Mouse (Mus musculus) spleen, adult 2 months (tissue): ENCODE measurements around the gene Cxcl5.

ENCODE experiments used
- CTCF ChIP-seq: fragments of 200-500 bp; IDR thresholded peaks from 2 replicates; pipeline ENCODE4 v1.5.1; 2011; ENCODE audit warnings: mild to moderate bottlenecking, inconsistent platforms; ENCODE audit not compliant: insufficient read depth, insufficient read length, insufficient replicate concordance; ENCODE audit errors: extremely low read depth
- POLR2A ChIP-seq: fragments of 200-500 bp; IDR thresholded peaks from 2 replicates; pipeline ENCODE4 v1.6.1; 2011; ENCODE audit warnings: low read depth, low read length, inconsistent platforms

GRCm38 (mm10) chr5:90807176-90807950 lies 48.2 kb downstream of the Cxcl5 start:
- TF ChIP-seq CTCF (no peak), POLR2A (no peak)
